Mouse (Mus musculus): Measurements from ENCODE around the gene Oas1d. TPM values are rescaled to one million over a fixed set of nuclear protein-coding genes. Genes with fewer than 3 reads are reported as not detected.
"Not testable (repeated sequence)": the region's sequence is repeated elsewhere in the genome, so short reads cannot be mapped to it uniquely, and the experiment has no call there.

The Oas1d gene
- total RNA-seq, 2 experiments from 2014 or later = not detected

- ATAC-seq (replicated peaks; ENCODE audit: low FRiP score, poor library complexity, severe bottlenecking) = no peak
These were observed 16.0 kb upstream of the Oas1d start for GRCm38 (mm10) chr5:120898307-120898706.

GRCm38 (mm10) chr5:120898726-120899125, 15.6 kb upstream of the Oas1d start:
- ATAC-seq (replicated peaks; ENCODE audit: low FRiP score, poor library complexity, severe bottlenecking) = no peak

DNA sequence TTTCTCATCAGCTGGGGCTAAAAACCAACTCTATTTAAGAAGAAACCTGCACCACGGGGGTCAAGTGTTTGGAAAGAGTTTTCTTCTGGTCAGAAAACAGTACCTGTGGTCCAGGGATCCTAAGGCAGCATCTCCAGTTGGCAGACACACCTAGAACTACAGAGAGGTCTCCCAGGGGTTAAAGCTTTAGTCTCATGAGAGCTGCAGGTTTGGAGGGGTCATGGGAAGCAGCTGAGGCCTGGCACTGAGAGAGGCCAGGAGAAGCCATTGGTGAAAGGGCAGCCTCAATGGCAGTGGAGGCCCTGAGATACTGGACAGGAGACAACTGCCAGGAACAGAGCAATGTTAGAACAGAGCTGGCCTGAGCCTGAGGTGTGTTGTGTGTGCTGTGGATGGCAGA, 13.7 kb upstream of the Oas1d start:
- no peak for ATAC-seq (replicated peaks; ENCODE audit: low FRiP score, poor library complexity, severe bottlenecking)

DNA sequence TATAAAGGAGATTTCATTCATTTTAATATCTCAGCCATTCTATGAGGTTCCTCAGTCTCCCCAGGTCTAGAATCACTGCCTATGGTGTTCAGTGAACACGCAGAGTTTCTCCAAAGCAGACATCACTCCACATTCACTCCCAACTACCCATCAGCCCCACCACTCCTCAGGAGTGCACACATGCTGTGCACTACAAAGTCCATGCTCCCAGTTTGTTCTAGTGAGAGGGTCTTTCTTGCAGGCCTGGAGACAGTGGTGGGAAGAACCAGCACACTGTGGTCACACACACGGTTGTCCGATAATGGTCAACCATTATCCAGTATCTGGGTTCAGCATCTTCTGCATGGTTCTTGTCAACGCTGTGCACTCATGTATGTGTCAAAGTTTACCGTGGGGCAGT, 12.3 kb upstream of the Oas1d start:
- no peak for ATAC-seq (replicated peaks; ENCODE audit: low FRiP score, poor library complexity, severe bottlenecking)

DNA sequence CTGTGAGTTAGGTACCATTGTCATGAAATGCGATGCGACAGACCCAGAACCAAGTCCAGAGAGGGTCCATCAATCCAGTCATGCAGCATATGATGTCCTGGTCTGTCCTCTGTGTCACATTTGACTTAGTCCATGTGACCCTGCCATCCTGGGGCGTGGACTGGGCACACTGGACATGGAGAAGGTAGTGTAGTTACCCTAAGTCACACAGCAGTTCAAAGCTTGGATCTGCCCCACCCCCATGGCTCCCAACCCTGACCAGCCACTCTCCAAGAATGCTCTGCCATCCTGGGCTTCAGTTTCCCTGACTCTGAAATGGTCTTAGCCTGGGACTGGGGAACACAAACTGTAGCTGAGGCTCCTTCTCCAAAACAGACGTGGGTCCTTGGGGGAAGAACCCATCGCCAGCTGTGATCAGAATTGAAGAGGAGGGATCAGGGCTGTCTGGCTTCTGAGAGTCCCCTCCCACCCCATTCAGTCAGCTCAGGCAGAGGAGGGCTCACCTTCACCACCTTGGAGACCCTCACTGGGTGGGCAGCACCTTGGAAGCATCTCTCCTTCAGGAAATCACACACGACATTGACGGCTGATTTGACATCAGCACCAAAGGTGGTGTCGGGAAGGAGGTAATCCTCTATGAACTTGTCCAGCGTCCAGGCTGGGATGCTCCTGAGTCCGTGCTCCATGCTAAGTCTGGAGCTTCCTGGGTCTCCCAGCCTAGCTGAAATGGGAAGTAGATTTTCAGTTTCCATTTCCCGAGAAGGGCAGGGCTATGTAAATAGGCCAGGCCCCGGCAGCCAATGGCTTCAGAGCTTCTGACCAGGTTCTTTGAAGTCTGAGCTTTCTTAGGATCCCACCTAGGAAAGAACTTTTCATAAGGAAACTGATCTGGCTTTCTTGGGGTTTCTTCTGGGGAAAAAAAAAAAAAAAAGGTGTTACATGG, 7.3 kb upstream of the Oas1d start, which contains the start of gene Oas1a:
Gene Oas1a, minus strand, starts transcription at position 731 of the 943 bp plus-strand sequence.
- ATAC-seq (replicated peaks; ENCODE audit: low FRiP score, poor library complexity, severe bottlenecking) = peak; percentile 72

DNA sequence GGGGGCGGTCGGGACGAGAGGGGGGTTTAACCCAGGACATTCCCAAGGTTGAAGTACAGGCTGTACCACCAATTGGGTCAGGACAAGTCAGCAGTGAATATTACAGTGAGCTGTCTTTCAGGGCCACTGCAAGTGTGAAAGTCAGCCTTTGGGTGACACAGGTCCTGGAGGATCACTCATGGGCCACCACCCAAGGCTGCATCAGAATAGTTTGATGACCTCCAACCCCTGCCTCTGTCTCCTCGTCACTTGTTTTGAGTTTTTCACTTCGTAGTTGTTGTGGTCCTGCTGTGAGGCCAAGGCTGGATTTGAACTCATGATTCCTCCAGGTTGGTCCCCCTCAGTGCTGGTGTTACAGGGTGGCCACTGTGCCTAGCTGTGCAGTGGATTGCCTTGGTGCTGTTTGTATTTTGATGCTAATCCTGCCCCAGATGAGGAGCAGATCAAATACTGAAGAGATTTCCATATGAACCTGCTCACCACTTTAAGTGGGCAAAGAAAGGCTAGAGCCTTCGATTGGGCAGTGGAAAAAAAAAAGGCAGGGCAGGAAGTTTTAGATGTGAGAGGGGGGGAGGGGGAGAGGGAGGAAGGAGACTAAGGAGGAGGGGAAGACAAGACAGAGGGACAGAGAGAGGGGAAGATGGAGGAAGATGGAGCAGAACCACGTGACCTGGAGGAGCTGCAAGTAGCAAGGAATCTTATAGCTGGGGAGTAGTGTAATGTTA, 6.0 kb upstream of the Oas1d start:
- ATAC-seq (replicated peaks; ENCODE audit: low FRiP score, poor library complexity, severe bottlenecking) = no peak

- not testable (repeated sequence) for ATAC-seq (replicated peaks; ENCODE audit: low FRiP score, poor library complexity, severe bottlenecking)
These were observed 5.0 kb downstream of the Oas1d start for GRCm38 (mm10) chr5:120919156-120919935.

GRCm38 (mm10) chr5:120920296-120920695, 6.0 kb downstream of the Oas1d start:
- ATAC-seq (replicated peaks; ENCODE audit: low FRiP score, poor library complexity, severe bottlenecking) = no peak

GRCm38 (mm10) chr5:120923969-120924368, 9.6 kb downstream of the Oas1d start:
- no peak for ATAC-seq (replicated peaks; ENCODE audit: low FRiP score, poor library complexity, severe bottlenecking)

DNA sequence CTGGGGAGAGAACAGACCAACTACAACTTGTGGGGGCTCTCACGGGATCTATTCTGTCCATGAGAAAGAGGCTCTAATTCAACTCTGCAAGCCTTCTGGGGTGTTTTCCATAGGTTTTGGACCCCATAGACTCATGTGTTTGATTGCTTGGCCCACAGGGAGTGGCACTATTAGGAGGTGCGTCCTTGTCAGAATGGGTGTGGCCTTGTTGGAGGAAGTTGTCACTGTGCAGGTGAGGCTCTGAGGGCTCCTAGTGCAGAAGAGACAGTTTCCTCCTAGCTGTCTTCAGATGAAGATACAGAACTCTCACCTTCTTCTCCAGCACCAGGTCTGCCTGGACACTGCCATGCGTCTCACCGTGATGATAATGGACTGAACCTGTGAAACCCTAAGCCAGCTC, 10.2 kb downstream of the Oas1d start:
- not testable (repeated sequence) for ATAC-seq (replicated peaks; ENCODE audit: low FRiP score, poor library complexity, severe bottlenecking)

GRCm38 (mm10) chr5:120926311-120926710, 12.0 kb downstream of the Oas1d start:
- not testable (repeated sequence) for ATAC-seq (replicated peaks; ENCODE audit: low FRiP score, poor library complexity, severe bottlenecking)

- 0 out of 2 replicates have a peak, but pooled peaks have one; percentile 45 for ATAC-seq (replicated peaks; ENCODE audit: low FRiP score, poor library complexity, severe bottlenecking)
These were observed 12.7 kb downstream of the Oas1d start for GRCm38 (mm10) chr5:120927036-120927435.

DNA sequence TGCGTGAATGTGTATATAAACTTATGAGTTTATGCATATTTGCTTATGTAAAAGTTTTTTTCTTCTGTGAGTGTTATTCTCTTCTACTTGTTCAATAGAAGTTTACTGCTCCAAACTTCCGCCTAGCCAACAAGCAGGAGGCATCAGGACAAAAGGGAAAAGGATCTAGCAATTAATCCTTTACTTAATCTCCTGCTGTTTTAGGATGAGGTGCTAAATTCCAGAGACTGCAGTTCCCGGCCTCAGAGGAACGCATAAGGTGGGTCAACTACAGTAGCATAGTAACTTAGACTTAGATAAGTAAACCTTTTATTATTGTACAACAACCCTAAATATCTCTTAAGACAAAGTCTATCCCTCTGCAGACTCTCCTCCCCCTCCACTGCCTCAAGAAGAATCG, 19.6 kb downstream of the Oas1d start:
- no peak for ATAC-seq (replicated peaks; ENCODE audit: low FRiP score, poor library complexity, severe bottlenecking)

DNA sequence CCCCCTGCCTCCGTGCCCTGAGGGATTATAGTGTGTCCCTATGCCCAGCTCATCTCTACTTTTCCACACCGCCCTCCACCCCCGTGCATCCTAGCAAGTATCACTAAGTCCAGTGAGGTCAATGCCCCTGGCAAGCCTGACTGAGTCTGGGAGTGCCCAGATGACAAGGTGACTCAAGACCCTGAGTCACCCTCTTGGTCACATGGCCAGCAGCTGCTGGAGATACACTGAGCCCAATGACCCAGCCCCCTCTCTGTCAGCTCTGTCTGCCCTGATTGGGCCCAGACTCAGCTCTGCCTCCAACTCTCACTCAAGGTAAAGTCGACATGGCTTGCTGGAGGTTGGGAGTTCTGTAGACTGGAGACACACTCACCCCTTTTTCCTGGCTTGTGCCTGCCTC, 23.5 kb downstream of the Oas1d start:
- no peak for ATAC-seq (replicated peaks; ENCODE audit: low FRiP score, poor library complexity, severe bottlenecking)

DNA sequence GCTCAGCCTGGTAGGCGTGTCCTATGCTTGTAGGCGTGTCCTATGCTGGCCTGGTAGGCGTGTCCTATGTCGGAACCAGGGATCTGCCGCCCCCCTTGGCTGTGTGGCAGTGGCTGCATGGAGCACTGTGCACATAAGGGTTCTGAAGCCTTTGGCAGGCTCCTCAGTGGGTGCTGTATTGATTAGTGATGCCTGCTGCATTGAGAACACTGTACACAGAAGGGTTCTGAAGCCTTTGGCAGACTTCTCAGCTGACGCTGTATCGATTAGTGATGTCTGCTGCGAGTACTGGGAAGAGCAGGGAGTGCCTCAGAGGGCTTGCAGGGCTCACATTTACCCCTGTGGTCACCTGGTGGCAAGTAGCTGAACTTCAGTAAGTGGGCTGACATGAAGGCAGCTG, 24.2 kb downstream of the Oas1d start:
- ATAC-seq (replicated peaks; ENCODE audit: low FRiP score, poor library complexity, severe bottlenecking) = no peak

DNA sequence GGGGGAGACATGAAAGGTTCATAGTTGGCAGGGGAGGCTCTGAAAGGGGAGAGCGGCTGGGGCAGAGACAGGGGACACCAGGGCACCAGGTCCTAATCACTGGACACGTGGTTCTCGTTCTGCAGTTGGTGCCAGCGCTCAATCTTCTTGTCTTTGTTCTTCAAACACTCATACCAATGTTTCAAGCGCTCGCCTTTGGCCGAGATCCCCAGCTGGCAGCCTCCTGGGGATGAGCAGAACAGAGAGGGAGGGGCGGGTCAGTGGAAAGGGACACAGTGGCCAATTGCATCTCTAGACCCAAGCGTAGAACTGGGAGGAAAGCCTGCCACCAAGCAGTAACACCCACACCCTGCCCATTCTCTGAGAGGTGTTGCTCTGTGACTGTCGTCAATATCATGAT, 27.7 kb downstream of the Oas1d start:
- no peak for ATAC-seq (replicated peaks; ENCODE audit: low FRiP score, poor library complexity, severe bottlenecking)

DNA sequence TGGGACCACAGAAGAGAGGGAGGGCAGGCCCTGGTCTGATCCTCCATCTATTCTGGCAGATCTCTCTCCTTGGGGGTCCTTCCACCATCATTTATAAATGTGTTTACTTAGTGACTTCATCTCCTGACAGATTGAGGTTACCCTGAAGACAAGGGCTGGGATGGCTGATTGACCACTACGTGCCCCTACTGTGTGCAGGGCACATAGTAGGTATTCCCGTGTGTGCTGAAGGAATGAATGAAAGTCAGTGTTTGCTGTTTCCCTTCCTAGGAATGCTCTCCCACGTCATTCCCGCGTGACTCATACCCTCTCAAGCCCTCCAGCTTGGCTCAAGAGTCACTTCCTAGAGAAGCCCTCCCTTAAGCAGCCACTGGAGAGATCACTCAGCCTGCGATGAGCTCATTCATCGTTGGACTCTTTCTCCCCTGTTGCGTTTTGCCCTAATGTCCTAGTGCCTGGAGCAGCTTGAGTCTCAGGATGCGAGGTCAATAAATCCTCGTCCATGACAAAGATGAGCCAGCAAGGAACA, 38.0 kb downstream of the Oas1d start:
- no peak for ATAC-seq (replicated peaks; ENCODE audit: low FRiP score, poor library complexity, severe bottlenecking)

DNA sequence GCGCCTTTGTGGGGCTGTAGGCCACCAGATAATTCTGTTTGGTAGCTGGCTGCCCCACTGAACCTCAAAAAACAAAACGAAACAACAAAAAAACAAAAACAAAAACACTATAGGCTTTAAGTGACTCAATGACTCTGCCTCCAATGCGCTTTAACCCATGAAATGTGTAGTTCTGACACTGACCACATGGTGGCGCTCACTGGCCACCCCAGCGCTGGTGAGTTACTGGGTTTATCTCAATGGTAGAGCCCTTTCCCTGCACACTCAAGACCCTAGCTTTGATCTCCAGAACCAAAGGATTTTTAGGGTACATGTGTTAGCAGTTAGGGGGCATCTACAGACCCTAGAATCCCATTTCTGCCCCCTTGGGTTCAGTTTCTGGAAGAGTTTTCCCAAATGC, 39.6 kb downstream of the Oas1d start:
- ATAC-seq (replicated peaks; ENCODE audit: low FRiP score, poor library complexity, severe bottlenecking) = no peak

GRCm38 (mm10) chr5:120961004-120961403, 46.7 kb downstream of the Oas1d start:
- ATAC-seq (replicated peaks; ENCODE audit: low FRiP score, poor library complexity, severe bottlenecking) = no peak

GRCm38 (mm10) chr5:120966156-120966555, 51.8 kb downstream of the Oas1d start:
- no peak for ATAC-seq (replicated peaks; ENCODE audit: low FRiP score, poor library complexity, severe bottlenecking)
